In the genomic region with DNA sequence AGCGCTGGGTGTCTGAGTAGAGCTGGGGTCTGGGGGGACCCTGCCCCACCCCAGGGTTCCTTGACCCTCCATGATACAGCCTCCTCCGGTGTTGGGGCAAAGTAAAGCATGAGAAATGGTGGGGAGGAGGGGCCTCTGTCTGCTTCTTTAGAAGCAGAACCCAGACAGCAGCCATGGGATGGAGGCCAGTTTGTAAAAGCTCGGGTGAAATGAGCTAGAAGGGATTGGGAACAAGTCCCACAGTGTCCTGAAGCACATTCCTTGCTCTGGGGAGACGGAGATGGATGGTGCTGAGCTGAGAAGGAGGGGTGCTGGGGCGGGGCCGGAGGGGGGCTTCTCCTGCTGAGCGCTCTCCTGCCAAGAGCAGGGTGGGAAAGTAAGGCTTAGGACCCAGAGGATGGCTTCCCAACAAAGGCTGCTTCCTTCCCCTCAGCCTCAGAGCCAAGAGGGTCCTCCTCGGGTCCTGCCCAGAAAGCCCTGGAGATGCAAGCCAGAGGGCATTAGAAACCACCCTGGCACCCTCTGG, we compare ENCODE assay signal across 16 mouse cellular contexts. TPM values are rescaled to one million over a fixed set of nuclear protein-coding genes. Genes with fewer than 3 reads are reported as not detected.
DNase-seq lines count a peak whose midpoint lies in the region; ATAC-seq and TF ChIP-seq lines count a peak whose summit lies in the region.
"Had no signal": no experiment of that assay in that cellular context is flagged by ENCODE, and none has a peak within 500 bp of the region (broad histone marks: within the 10 kb centered on the region; RNA-seq: fewer than 3 reads in every experiment).

No protein-coding gene starts in this region.

- no peak for TF ChIP-seq POLR2A in thymus, adult 2 months (IDR thresholded peaks at IDR 0.05; ENCODE audit: control insufficient read depth, extremely low read depth, insufficient read depth, low read length, poor library complexity)

- ATAC-seq in hindbrain, embryonic 12.5 days (ENCODE audit: low FRiP score) = peak; percentile 59
- ATAC-seq in midbrain, postnatal 0 days (ENCODE audit: low FRiP score) = peak; percentile 83

- H3K4me1 ChIP-seq in hindbrain, embryonic 12.5 days = peaks cover 79% of the 10 kb centered on the region
- no peaks in the 10 kb centered on the region for H3K4me1 ChIP-seq in midbrain, postnatal 0 days (ENCODE audit: insufficient read depth, low read length)
- no peaks in the 10 kb centered on the region for H3K4me1 ChIP-seq in thymus, adult 2 months (replicated peaks; ENCODE audit: control insufficient read depth, insufficient read depth, low read length)
- H3K4me1 ChIP-seq: embryonic facial prominence, embryonic 12.5 days; lung, embryonic 15.5 days had no signal

- no peak overlapping the region for H3K4me3 ChIP-seq in hindbrain, embryonic 12.5 days
- no peak overlapping the region for H3K4me3 ChIP-seq in midbrain, postnatal 0 days (ENCODE audit: low read depth, low read length)
- H3K4me3 ChIP-seq in thymus, adult 2 months (ENCODE audit: control insufficient read depth, insufficient read depth, low read length) = no peak overlapping the region
- H3K4me3 ChIP-seq: embryonic facial prominence, embryonic 12.5 days; heart, embryonic 12.5 days; lung, embryonic 15.5 days; stomach, embryonic 15.5 days had no signal

- DNase-seq in layer of hippocampus, postnatal 10 days (ENCODE audit: low spot score in 2 of 2) = peak; percentile 54 to 64
- no peak for DNase-seq in layer of hippocampus, adult 9-10 months (ENCODE audit: low spot score)
- DNase-seq in cerebellum, postnatal 14 days = peak; percentile 59 to 62
- DNase-seq in midbrain, postnatal 0 days (ENCODE audit: low spot score) = peak; percentile 80
- no peak for DNase-seq in spleen, postnatal 36 days (ENCODE audit: low spot score in 2 of 2)
- DNase-seq in thymus, adult 2 months = no peak
- DNase-seq in kidney, adult 8-10 months = no peak
- DNase-seq: B cell, adult 2 months had no signal

- peak overlapping the region; percentile 84 for H3K27ac ChIP-seq in hindbrain, embryonic 12.5 days
- H3K27ac ChIP-seq in midbrain, postnatal 0 days (ENCODE audit: low read depth, low read length) = peak overlapping the region; percentile 55; the same call in 1 of the 2 replicates
- H3K27ac ChIP-seq in thymus, adult 2 months (ENCODE audit: control insufficient read depth, insufficient read depth, low read length) = no peak overlapping the region
- H3K27ac ChIP-seq: embryonic facial prominence, embryonic 12.5 days; lung, embryonic 15.5 days; stomach, embryonic 15.5 days had no signal

- no peaks in the 10 kb centered on the region for H3K36me3 ChIP-seq in hindbrain, embryonic 12.5 days
- no peaks in the 10 kb centered on the region for H3K36me3 ChIP-seq in midbrain, postnatal 0 days (ENCODE audit: insufficient read depth, low read length)
- no peaks in the 10 kb centered on the region for H3K36me3 ChIP-seq in thymus, adult 2 months (ENCODE audit: control insufficient read depth, insufficient read depth, low read length)
- H3K36me3 ChIP-seq: embryonic facial prominence, embryonic 12.5 days; heart, embryonic 12.5 days; lung, embryonic 15.5 days; stomach, embryonic 15.5 days had no signal

- H3K27me3 ChIP-seq in hindbrain, embryonic 12.5 days = peaks cover 52% of the 10 kb centered on the region
- H3K27me3 ChIP-seq in midbrain, postnatal 0 days (ENCODE audit: insufficient read depth, low read length) = peaks cover 24% of the 10 kb centered on the region
- H3K27me3 ChIP-seq in thymus, adult 2 months (ENCODE audit: control insufficient read depth, insufficient read depth, low read length) = peaks cover 8% of the 10 kb centered on the region; the same call in 1 of the 2 replicates

- no peaks in the 10 kb centered on the region for H3K9me3 ChIP-seq in hindbrain, embryonic 12.5 days (replicated peaks)
- H3K9me3 ChIP-seq in midbrain, postnatal 0 days (ENCODE audit: low read length) = no peaks in the 10 kb centered on the region
- H3K9me3 ChIP-seq: embryonic facial prominence, embryonic 12.5 days; heart, embryonic 12.5 days; lung, embryonic 15.5 days; stomach, embryonic 15.5 days had no signal

- no peak for TF ChIP-seq CTCF in midbrain, postnatal 0 days (IDR thresholded peaks at IDR 0.05)
- TF ChIP-seq CTCF in thymus, adult 2 months (IDR thresholded peaks at IDR 0.05; ENCODE audit: borderline replicate concordance, control insufficient read depth, extremely low read depth, insufficient read depth, low read length, poor library complexity) = no peak

- H3K4me2 ChIP-seq in hindbrain, embryonic 12.5 days (replicated peaks) = no peak overlapping the region
- no peak overlapping the region for H3K4me2 ChIP-seq in midbrain, postnatal 0 days (ENCODE audit: low read depth, low read length, poor library complexity, severe bottlenecking)
- H3K4me2 ChIP-seq: embryonic facial prominence, embryonic 12.5 days; heart, embryonic 12.5 days; lung, embryonic 15.5 days; stomach, embryonic 15.5 days had no signal

- 0 out of 2 replicates have a peak overlapping the region, but pooled peaks have one; percentile 18 for H3K9ac ChIP-seq in hindbrain, embryonic 12.5 days
- no peak overlapping the region for H3K9ac ChIP-seq in midbrain, postnatal 0 days (replicated peaks; ENCODE audit: low read length, poor library complexity, severe bottlenecking)
- H3K9ac ChIP-seq: embryonic facial prominence, embryonic 12.5 days; heart, embryonic 12.5 days; lung, embryonic 15.5 days; stomach, embryonic 15.5 days had no signal

- 28% methylated on average over 8 of the region's 8 CpGs for WGBS in hindbrain, embryonic 12.5 days
- WGBS in midbrain, postnatal 0 days = 36% methylated on average over 8 of the region's 8 CpGs
- WGBS in thymus, adult 2 months = 55% methylated on average over 8 of the region's 8 CpGs

RNA-seq across cellular contexts. Expression of gene Rhbg, which starts 15.6 kb away (rescaled TPM):
- total RNA-seq in layer of hippocampus, postnatal 10 days (2021) = under 1 TPM in 1 of 2 experiments, not detected in 1; 0.25 TPM
- 0.23 and 0.25 TPM in 2 replicates for polyA plus RNA-seq in hindbrain, embryonic 12.5 days (2016; fragmentation: Nextera tagmentation; extraction: Ambion mirVana)
- 0.94 and 1.0 TPM in 2 replicates for total RNA-seq in midbrain, postnatal 0 days (2014; rRNA removed)
- 0.21 and 0.41 TPM in 2 replicates for polyA plus RNA-seq in midbrain, postnatal 0 days (2015; fragmentation: Nextera tagmentation; extraction: Ambion mirVana)
- 2.5 and 2.7 TPM in 2 replicates for polyA plus RNA-seq in thymus, adult 2 months (2012; rRNA removed)
- total RNA-seq: MEL had no signal
- polyA plus RNA-seq: frontal cortex, adult 2 months had no signal

RNA-seq across cellular contexts. Expression of gene Gm38392, which starts 48.1 kb away (rescaled TPM):
- total RNA-seq in layer of hippocampus, postnatal 10 days (2021) = under 1 TPM; 0.78 to 0.83 TPM
- polyA plus RNA-seq in hindbrain, embryonic 12.5 days (2016; fragmentation: Nextera tagmentation; extraction: Ambion mirVana) = 0.22 TPM in 1 of 2 replicates, not detected in the other
- not detected in 2 replicates for total RNA-seq in midbrain, postnatal 0 days (2014; rRNA removed)
- polyA plus RNA-seq in midbrain, postnatal 0 days (2015; fragmentation: Nextera tagmentation; extraction: Ambion mirVana) = 0.20 and 0.21 TPM in 2 replicates
- polyA plus RNA-seq in thymus, adult 2 months (2012; rRNA removed) = 0.11 TPM in 1 of 2 replicates, not detected in the other
- polyA plus RNA-seq: embryonic facial prominence, embryonic 12.5 days; frontal cortex, adult 2 months; heart, embryonic 12.5 days; large intestine, adult 2 months had no signal

RNA-seq across cellular contexts. Expression of gene Tsacc, which starts 57.9 kb away (rescaled TPM):
- total RNA-seq in layer of hippocampus, postnatal 10 days (2021) = 1 to 10 TPM; 1.8 to 7.0 TPM
- polyA plus RNA-seq in hindbrain, embryonic 12.5 days (2016; fragmentation: Nextera tagmentation; extraction: Ambion mirVana) = 10.1 and 11.2 TPM in 2 replicates
- 6.2 TPM in 1 of 2 replicates, not detected in the other for total RNA-seq in midbrain, postnatal 0 days (2014; rRNA removed)
- 5.2 and 7.9 TPM in 2 replicates for polyA plus RNA-seq in midbrain, postnatal 0 days (2015; fragmentation: Nextera tagmentation; extraction: Ambion mirVana)
- polyA plus RNA-seq in thymus, adult 2 months (2012; rRNA removed) = 2.8 and 3.3 TPM in 2 replicates

RNA-seq across cellular contexts. Expression of gene Cct3, which starts 58.0 kb away (rescaled TPM):
- total RNA-seq in layer of hippocampus, postnatal 10 days (2021) = 100 to 1,000 TPM; 198 to 208 TPM
- 523 and 555 TPM in 2 replicates for polyA plus RNA-seq in hindbrain, embryonic 12.5 days (2016; fragmentation: Nextera tagmentation; extraction: Ambion mirVana)
- total RNA-seq in midbrain, postnatal 0 days (2014; rRNA removed) = 253 and 273 TPM in 2 replicates
- polyA plus RNA-seq in midbrain, postnatal 0 days (2015; fragmentation: Nextera tagmentation; extraction: Ambion mirVana) = 372 and 391 TPM in 2 replicates
- 166 and 205 TPM in 2 replicates for polyA plus RNA-seq in thymus, adult 2 months (2012; rRNA removed)

Comparison
In these comparisons a context has a peak if more than half of its experiments do, and no peak if none do; other contexts are left out.
1. DNase-seq: peak in layer of hippocampus, postnatal 10 days (2 of 2), cerebellum, postnatal 14 days (2 of 2) and midbrain, postnatal 0 days (single experiment); none in layer of hippocampus, adult 9-10 months (single experiment), spleen, postnatal 36 days (0 of 2), thymus, adult 2 months (single experiment) and kidney, adult 8-10 months (0 of 2).